Mouse (Mus musculus) hematopoietic stem cell, adult 5-6 weeks (primary cell): ENCODE measurements around the gene Arhgap25. TPM values are rescaled to one million over a fixed set of nuclear protein-coding genes. Genes with fewer than 3 reads are reported as not detected.

ENCODE experiments used
- ATAC-seq, 2 experiments: fragments of 125-278 bp in 1 of 2; replicated peaks in 1 of 2; 2 replicates each; pipeline ENCODE4 v1.8.0; 2016 to 2017; ENCODE audit warnings: inconsistent platforms in 2 of 2, mild to moderate bottlenecking in 2 of 2, moderate number of reproducible peaks in 2 of 2, low read depth in 1 of 2, moderate TSS enrichment in 1 of 2; ENCODE audit not compliant: low FRiP score in 2 of 2, poor library complexity in 2 of 2, severe bottlenecking in 2 of 2, insufficient read depth in 1 of 2, low TSS enrichment in 1 of 2
- total RNA-seq: library from RNA; stranded (forward); fragments of 172-1452, 232-1000 nt; gene quantifications from 2 replicates; pipeline ENCODE4 v1.2.3, GENCODE M21; 2017

Arhgap25 gene
- total RNA-seq, 1 experiment from 2014 or later, result 59.3 TPM

DNA sequence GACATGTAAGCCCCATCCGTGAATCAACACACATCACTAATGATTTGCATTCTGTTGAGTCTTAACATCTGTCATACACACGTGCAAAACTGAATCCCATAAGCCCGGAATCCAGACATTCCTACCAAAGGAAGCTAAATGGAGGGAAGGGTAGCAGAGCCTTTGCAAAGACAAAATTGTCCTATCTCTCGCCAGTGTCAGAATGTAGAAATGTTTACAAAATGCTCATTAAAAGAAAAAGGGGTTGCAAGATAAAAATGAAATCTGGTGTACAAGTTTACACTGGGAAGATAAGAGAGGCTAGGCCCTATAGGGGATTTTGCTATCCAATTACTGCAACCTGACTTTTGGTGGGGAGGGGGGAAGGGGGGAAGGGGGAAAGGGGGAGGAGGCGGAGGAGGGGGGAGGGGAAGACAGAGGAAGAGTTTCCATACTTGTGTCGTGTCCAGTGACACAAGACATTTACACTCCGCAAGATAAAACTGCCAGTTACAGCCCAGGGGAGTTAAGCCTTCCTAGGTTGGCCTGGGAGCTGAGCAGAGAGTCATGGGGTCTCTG, 104.5 kb downstream of the Arhgap25 start, which contains the start of gene Bmp10:
Gene Bmp10 (plus strand): TSS at position 508 of the 558 bp plus-strand sequence.
- ATAC-seq, result no peak

DNA sequence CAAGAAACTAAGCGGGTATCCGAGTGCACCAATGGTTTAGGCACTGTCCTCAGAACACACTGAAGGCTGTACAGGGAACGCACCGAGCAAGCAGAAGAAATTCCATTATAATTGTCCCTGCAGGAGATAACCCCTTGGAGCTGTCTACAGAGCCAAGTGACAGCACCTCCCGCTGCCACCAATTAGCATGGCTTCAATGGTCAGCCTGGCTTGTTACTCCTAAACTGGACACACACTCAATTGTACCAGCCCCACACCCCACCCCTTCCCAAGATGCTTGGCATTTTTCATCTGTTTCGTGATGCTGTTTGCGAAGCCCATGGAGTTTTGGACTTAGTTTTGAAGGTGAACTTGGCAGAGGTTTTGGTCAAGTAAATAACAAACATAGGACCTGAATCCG, 105.4 kb downstream of the Arhgap25 start:
- ATAC-seq, result no peak

DNA sequence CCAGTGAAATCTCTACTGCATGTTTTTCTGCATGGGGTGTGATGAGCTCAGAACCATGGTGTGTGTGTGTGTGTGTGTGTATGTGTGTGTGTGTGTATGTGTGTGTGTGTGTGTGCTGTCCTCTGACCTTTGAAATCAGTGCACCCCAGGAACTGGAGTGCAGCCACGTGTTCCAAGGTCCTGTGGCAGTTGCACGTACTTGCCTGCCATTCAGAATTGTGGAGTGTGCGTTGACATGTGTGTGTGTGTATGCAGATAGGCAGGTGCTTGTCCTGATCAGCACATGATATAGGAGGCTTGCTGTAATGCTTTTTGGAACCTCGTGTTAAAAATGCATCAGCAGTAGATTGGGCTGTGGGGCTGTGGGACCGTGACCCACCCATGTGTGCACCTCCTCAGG, 106.1 kb downstream of the Arhgap25 start:
- ATAC-seq, result no peak

DNA sequence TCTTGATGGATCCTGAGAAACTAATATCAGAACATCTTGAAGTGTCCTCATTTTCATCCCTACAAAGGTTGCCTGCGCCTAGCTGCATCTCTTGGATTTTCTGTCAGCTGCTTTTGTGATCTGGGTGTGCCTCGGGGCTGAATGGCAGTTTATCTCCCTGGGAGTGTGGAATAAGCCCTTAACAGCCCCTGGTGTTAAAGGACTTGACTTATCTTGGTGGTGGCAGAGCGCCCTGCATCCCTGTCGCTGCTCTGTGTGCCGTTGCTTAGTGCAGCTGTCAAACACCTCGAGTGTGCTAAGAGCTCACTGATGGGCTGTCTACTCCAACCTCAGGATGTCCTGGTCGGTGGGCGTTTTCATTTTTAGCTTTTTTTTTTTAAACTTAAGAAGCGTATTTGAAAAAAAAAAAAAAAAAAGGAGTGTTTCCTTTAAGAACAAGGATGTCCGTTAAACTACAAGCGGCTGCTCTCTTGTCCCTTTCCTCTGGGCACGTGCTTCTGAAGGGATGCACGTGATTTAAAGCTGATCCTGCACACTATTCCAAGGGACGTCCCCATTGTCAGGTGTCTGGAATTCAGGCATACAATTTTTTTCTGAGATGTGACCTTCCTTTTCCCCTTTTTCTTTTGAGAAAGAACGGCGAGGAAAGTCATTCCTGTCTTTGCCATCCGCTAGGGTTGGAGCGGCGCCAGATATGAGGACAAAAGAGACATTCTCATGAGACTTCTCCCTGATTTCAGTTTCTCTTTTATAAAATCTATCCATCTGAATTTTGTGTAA, 108.8 kb downstream of the Arhgap25 start:
- no peak for ATAC-seq

DNA sequence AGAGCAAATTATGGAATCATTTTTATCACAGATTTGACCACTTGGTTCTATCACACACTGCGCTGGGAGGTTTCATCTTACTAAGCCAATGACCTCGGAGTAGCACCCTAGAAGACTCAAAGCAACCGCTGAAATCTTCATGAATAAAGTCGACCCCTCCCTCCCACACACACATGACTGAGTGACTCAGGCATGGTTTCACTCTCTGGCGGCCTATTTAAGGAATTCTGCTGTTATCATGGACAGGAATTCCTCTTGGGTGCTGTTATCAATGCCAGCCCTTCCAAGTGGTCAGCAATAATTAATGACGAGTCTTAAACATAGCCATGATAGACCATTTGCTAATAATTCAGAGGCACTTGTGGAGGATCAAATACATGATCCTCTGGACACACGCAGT, 110.8 kb downstream of the Arhgap25 start:
- ATAC-seq, result no peak

DNA sequence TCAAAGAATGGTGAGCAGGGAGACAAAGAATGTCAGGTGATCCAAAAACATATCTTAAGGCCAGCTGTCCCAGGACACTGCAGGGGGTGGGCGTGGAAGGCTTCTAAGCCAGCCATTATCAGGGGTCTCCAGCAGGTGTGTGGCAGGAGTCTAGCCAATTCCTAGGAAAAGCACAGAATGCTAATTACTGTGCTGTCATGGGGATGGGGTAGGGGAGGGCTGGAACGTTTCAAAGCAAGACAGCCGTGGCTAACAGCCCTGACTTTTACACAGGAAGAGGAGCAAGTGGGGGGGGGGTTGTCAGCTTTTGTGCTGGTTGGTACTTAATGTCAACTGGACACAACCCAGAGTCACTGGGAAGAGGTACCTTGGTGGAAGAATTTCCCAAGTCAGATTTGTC, 121.0 kb downstream of the Arhgap25 start:
- no peak for ATAC-seq

Other genes with a start within 250 kb of the Arhgap25 start
- gene Antxr1, start 197.4 kb downstream of the Arhgap25 start, total RNA-seq, result 0.10 and 2.5 TPM in 2 replicates
- gene Gkn1, start 182.3 kb downstream of the Arhgap25 start, total RNA-seq, result not detected in 2 replicates
- gene Gkn2, start 159.9 kb downstream of the Arhgap25 start, total RNA-seq, result not detected in 2 replicates
- 2.5 TPM in 1 of 2 replicates, not detected in the other for gene Gkn3, start 144.3 kb downstream of the Arhgap25 start, total RNA-seq
- not detected in 2 replicates for gene Bmp10, start 104.3 kb downstream of the Arhgap25 start, total RNA-seq
- gene Prokr1, start 57.5 kb upstream of the Arhgap25 start, total RNA-seq, result 0.06 and 0.55 TPM in 2 replicates
- 16.6 and 20.9 TPM in 2 replicates for gene Aplf, start 138.9 kb upstream of the Arhgap25 start, total RNA-seq
- 14.8 and 30.7 TPM in 2 replicates for gene Efcc1, start 197.6 kb upstream of the Arhgap25 start, total RNA-seq
- 3.6 and 9.3 TPM in 2 replicates for gene Gp9, start 244.8 kb upstream of the Arhgap25 start, total RNA-seq